14 mouse cellular contexts compared by ENCODE assay signal in genomic region chr12:9071493-9071892, GRCm38 (mm10). TPM values are rescaled to one million over a fixed set of nuclear protein-coding genes. Genes with fewer than 3 reads are reported as not detected.
DNase-seq lines count a peak whose midpoint lies in the region; ATAC-seq lines count a peak whose summit lies in the region.
"Had no signal": no experiment of that assay in that cellular context is flagged by ENCODE, and none has a peak within 500 bp of the region (broad histone marks: within the 10 kb centered on the region; RNA-seq: fewer than 3 reads in every experiment).

No protein-coding gene starts in this region.

- no peaks in the 10 kb centered on the region for H3K4me1 ChIP-seq in heart, embryonic 11.5 days (ENCODE audit: control insufficient read depth, insufficient read depth, low read length)
- no peaks in the 10 kb centered on the region for H3K4me1 ChIP-seq in neural tube, embryonic 11.5 days (ENCODE audit: control insufficient read depth, insufficient read depth, low read length)
- 0 out of 2 replicates have a peak, but pooled peaks cover 3% of the 10 kb centered on the region for H3K4me1 ChIP-seq in hindbrain, embryonic 12.5 days
- H3K4me1 ChIP-seq in stomach, embryonic 16.5 days (ENCODE audit: control insufficient read depth, insufficient read depth, low read length): no peaks in the 10 kb centered on the region
- H3K4me1 ChIP-seq: limb, embryonic 12.5 days had no signal

- peak; percentile 57; the same call in 1 of the 2 replicates for ATAC-seq in heart, embryonic 11.5 days (replicated peaks; ENCODE audit: insufficient number of reproducible peaks, low FRiP score, low TSS enrichment)
- peak; percentile 65; the same call in 1 of the 2 replicates for ATAC-seq in neural tube, embryonic 11.5 days (ENCODE audit: insufficient read depth, low FRiP score, low TSS enrichment)
- peak; percentile 90 for ATAC-seq in hindbrain, embryonic 12.5 days (ENCODE audit: low FRiP score)
- ATAC-seq in stomach, embryonic 16.5 days (ENCODE audit: insufficient read depth, low FRiP score): peak; percentile 25; the same call in 1 of the 2 replicates
- ATAC-seq: CD4-positive, CD25-positive, alpha-beta regulatory T cell, adult 4 months had no signal

- H3K4me2 ChIP-seq in heart, embryonic 11.5 days: no peak overlapping the region
- no peak overlapping the region for H3K4me2 ChIP-seq in neural tube, embryonic 11.5 days (ENCODE audit: low read depth)
- no peak overlapping the region for H3K4me2 ChIP-seq in hindbrain, embryonic 12.5 days (replicated peaks)
- H3K4me2 ChIP-seq in stomach, embryonic 16.5 days (ENCODE audit: low read depth, low read length): no peak overlapping the region
- H3K4me2 ChIP-seq: limb, embryonic 12.5 days had no signal

- H3K36me3 ChIP-seq in heart, embryonic 11.5 days (ENCODE audit: control insufficient read depth, insufficient read depth, low read length): no peaks in the 10 kb centered on the region
- no peaks in the 10 kb centered on the region for H3K36me3 ChIP-seq in neural tube, embryonic 11.5 days (ENCODE audit: control insufficient read depth, insufficient read depth, low read length)
- H3K36me3 ChIP-seq in hindbrain, embryonic 12.5 days: no peaks in the 10 kb centered on the region
- H3K36me3 ChIP-seq in stomach, embryonic 16.5 days (ENCODE audit: control insufficient read depth, insufficient read depth, low read length): no peaks in the 10 kb centered on the region
- H3K36me3 ChIP-seq: limb, embryonic 12.5 days had no signal

- no peaks in the 10 kb centered on the region for H3K27me3 ChIP-seq in heart, embryonic 11.5 days (ENCODE audit: control insufficient read depth, insufficient read depth, low read length)
- H3K27me3 ChIP-seq in neural tube, embryonic 11.5 days (ENCODE audit: control insufficient read depth, insufficient read depth, low read length): no peaks in the 10 kb centered on the region
- H3K27me3 ChIP-seq in hindbrain, embryonic 12.5 days: no peaks in the 10 kb centered on the region
- no peaks in the 10 kb centered on the region for H3K27me3 ChIP-seq in stomach, embryonic 16.5 days (ENCODE audit: control insufficient read depth, insufficient read depth, low read length)
- H3K27me3 ChIP-seq: limb, embryonic 12.5 days had no signal

- H3K9ac ChIP-seq in heart, embryonic 11.5 days (ENCODE audit: low read depth, low read length): no peak overlapping the region
- H3K9ac ChIP-seq in neural tube, embryonic 11.5 days (ENCODE audit: low read length): no peak overlapping the region
- H3K9ac ChIP-seq in hindbrain, embryonic 12.5 days: no peak overlapping the region
- no peak overlapping the region for H3K9ac ChIP-seq in stomach, embryonic 16.5 days (ENCODE audit: low read length)
- H3K9ac ChIP-seq: limb, embryonic 12.5 days had no signal

- no peak overlapping the region for H3K27ac ChIP-seq in heart, embryonic 11.5 days (ENCODE audit: low read depth, low read length)
- no peak overlapping the region for H3K27ac ChIP-seq in neural tube, embryonic 11.5 days (ENCODE audit: low read depth, low read length)
- H3K27ac ChIP-seq in hindbrain, embryonic 12.5 days: no peak overlapping the region
- no peak overlapping the region for H3K27ac ChIP-seq in stomach, embryonic 16.5 days (ENCODE audit: low read length)
- H3K27ac ChIP-seq: limb, embryonic 12.5 days had no signal

- H3K9me3 ChIP-seq in heart, embryonic 11.5 days (replicated peaks; ENCODE audit: control insufficient read depth, low read length): no peaks in the 10 kb centered on the region
- H3K9me3 ChIP-seq in neural tube, embryonic 11.5 days (ENCODE audit: control insufficient read depth, low read length): no peaks in the 10 kb centered on the region
- no peaks in the 10 kb centered on the region for H3K9me3 ChIP-seq in hindbrain, embryonic 12.5 days (replicated peaks)
- H3K9me3 ChIP-seq in stomach, embryonic 16.5 days (replicated peaks; ENCODE audit: control insufficient read depth, low read length): no peaks in the 10 kb centered on the region
- H3K9me3 ChIP-seq: limb, embryonic 12.5 days had no signal

- WGBS in heart, embryonic 11.5 days (ENCODE audit: insufficient replicate concordance): 50% methylated on average over 4 of the region's 4 CpGs
- WGBS in neural tube, embryonic 11.5 days: 53% methylated on average over 4 of the region's 4 CpGs
- WGBS in hindbrain, embryonic 12.5 days: 38% methylated on average over 4 of the region's 4 CpGs
- WGBS in stomach, embryonic 16.5 days: 27% methylated on average over 4 of the region's 4 CpGs

- DNase-seq in heart, adult 8-10 months (ENCODE audit: low spot score): no peak
- peak; percentile 63 for DNase-seq in neural tube, embryonic 11.5 days (ENCODE audit: low spot score)
- DNase-seq in neural tube, embryonic 10.5 days (ENCODE audit: extremely low spot score, low spot score): no peak
- no peak for DNase-seq in gastrocnemius, adult 8-10 months (ENCODE audit: low spot score in 2 of 2)
- DNase-seq: adrenal gland, postnatal 14 days; cerebellum, adult 11-12 months; gastrocnemius, postnatal 25 days; kidney, adult 9 months had no signal

- no peak overlapping the region for H3K4me3 ChIP-seq in heart, embryonic 11.5 days (ENCODE audit: low read depth, low read length)
- no peak overlapping the region for H3K4me3 ChIP-seq in neural tube, embryonic 11.5 days (ENCODE audit: low read depth, low read length)
- no peak overlapping the region for H3K4me3 ChIP-seq in hindbrain, embryonic 12.5 days
- H3K4me3 ChIP-seq in stomach, embryonic 16.5 days (replicated peaks; ENCODE audit: low read length): no peak overlapping the region
- H3K4me3 ChIP-seq: erythroblast, embryonic 14.5 days; limb, embryonic 12.5 days had no signal

RNA-seq across cellular contexts. Expression of gene Ttc32, which starts 41.7 kb away (rescaled TPM):
- polyA plus RNA-seq in heart, embryonic 11.5 days (2014; fragmentation: Nextera tagmentation; extraction: Ambion mirVana): 13.2 and 13.7 TPM in 2 replicates
- total RNA-seq in heart, adult 8-10 months (2022): 10 to 100 TPM; 28.7 to 30.4 (median 28.8) TPM
- 16.5 and 18.7 TPM in 2 replicates for polyA plus RNA-seq in neural tube, embryonic 11.5 days (2014; fragmentation: Nextera tagmentation; extraction: Ambion mirVana)
- polyA plus RNA-seq in hindbrain, embryonic 12.5 days (2016; fragmentation: Nextera tagmentation; extraction: Ambion mirVana): 13.1 and 15.4 TPM in 2 replicates
- 19.3 and 21.3 TPM in 2 replicates for polyA plus RNA-seq in stomach, embryonic 16.5 days (2015; fragmentation: Nextera tagmentation; extraction: Ambion mirVana)
- 10 to 100 TPM; 24.7 to 26.7 (median 25.9) TPM for total RNA-seq in gastrocnemius, adult 8-10 months (2022)

Comparison
In these comparisons a context has a peak if more than half of its experiments do, and no peak if none do; other contexts are left out.
1. ATAC-seq: peak in every context shown above with its lines; median percentile 90 in hindbrain, embryonic 12.5 days; 65 in neural tube, embryonic 11.5 days; 57 in heart, embryonic 11.5 days; 25 in stomach, embryonic 16.5 days.